Mouse (Mus musculus) heart, postnatal 4 days (tissue): ENCODE data around the gene Eif1. TPM values are rescaled to one million over a fixed set of nuclear protein-coding genes. Genes with fewer than 3 reads are reported as not detected.
"Not testable (repeated sequence)": the region's sequence is repeated elsewhere in the genome, so short reads cannot be mapped to it uniquely, and the experiment has no call there.

Experiments used
- DNase-seq: peaks from one replicate; pipeline ENCODE4 v3.0.0; 2021
- total RNA-seq, 2 experiments: library from RNA; stranded (reverse); gene quantifications; 2 replicates each; pipeline ENCODE4 v1.2.3; 2021

Eif1 gene
- 1,000 to 10,000 TPM; 1,236 to 1,276 TPM for total RNA-seq

GRCm38 (mm10) chr11:100319492-100320171, at the start of gene Eif1:
TSS of gene Eif1 (plus strand) at chr11:100319885.
- peak; percentile 100 for DNase-seq

GRCm38 (mm10) chr11:100271878-100272277, 47.8 kb upstream of the Eif1 start:
- no peak for DNase-seq

DNA sequence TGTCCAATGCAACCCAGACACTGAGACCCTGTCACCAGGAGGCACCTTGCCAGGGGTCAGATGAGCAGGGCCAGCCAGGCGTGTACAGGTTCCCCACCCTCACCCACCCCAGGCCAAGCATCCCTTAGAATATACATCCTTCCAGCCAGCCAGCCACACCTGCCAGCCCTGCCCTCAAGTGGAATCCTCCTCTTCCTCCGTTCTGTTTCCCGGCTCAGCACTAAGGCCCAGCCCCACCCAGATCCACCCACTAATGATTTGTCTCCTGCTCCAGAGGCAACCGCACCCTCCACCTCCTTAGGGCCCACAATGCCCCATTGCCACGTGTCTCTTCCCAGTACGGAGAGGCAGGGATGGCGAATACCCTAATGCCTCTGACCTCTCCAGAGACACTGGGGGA, 45.0 kb upstream of the Eif1 start:
- no peak for DNase-seq

DNA sequence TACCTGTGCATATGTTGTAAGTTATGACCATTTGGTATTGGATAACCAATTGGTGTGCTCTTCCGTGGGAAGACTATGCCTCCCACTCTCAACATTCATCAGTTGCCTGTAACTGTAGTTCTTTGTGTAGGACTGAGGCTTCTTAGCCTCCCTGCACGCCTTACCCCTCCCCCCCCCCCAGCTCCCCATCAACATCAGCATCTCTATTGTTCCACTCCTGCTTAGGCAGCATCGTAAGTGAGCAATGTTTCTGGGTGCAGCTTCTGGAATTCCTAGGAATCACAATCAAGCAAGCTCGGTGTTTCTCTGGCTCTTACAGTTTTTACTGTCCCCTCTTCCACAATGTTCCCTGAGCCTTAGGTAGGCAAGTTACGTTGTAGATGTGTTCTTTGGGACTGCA, 44.2 kb upstream of the Eif1 start:
- DNase-seq: no peak

DNA sequence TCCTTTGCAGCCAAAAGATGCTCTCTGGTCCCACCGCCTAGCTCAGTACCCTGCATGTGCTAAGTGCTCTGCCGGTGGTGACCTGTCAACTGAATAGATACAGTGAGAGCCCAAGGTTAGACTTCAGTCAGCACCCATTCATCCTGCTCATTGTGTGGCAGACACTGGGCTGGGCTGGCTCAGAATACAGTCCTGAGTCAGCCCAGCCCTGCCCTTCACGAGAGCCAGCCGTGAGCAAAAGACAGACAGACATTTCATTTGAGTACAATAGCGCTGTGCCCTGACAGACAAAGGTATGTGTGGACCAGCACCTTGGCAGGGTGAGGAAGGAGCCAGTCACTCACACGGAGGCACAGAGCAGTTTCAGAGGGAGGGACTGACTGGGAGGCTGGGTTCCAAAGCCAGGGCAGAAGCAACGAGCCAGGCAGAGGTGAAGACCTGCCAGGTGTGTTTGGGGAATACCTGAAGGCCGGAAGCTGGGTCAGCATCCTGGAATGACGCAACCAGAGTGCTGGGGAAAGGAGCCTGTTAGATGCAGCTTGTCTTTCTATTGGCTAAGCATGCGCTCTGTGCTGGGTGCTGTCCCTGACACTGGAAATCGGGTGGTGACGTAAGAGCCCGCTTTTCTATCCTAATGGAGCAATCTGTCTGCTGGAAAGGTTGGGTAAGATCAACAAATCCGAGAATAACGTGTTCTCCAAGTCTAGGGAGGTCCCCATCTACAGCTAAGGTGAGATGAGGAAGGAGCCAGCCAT, 41.8 kb upstream of the Eif1 start:
- DNase-seq: no peak

- no peak for DNase-seq
Measured at GRCm38 (mm10) chr11:100278759-100279158, 40.9 kb upstream of the Eif1 start.

DNA sequence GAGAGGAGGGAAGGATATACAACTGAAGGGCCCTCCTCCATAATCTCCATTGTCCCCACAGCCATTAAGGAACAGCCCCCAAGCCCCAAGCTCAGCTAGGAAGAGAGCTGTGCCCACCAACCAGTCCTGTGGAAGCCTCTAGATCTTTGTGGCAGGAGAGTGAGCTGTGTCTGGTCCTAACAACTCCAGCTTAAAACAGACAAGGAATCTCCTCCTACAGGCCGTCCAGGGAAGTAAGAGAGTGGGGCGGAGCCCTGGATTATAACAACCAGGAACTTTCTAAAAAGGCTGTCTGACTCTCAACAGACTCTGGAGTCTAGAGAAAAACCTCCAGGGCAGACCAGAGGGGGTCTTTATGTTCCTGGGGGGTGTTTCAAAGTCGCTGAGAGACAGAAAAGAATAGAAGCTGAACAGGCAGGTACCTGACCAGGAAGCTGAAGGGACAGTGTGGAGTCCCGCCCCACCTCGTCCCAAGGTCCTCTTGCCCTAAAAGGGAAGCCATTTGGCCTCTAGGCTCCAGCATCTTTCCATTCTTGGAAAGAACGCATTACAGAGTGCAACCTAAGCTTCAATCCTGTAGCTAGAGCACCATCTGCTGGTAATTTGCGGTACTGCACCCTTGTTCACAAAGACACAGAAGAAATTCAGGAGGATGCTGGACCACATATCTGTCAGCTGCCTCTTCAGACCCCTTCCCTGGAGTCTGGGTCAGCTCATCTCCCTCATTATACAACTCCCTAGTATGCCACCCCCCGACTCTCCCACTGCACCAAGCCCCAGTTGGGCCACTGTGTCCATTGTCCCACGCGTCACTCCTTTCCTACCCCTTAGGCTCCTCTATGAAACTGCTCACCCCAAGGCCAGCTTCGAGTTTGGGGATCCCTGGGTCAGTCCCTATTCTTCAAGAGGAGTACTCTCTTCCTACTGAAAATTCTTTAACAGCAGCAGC, 37.8 kb upstream of the Eif1 start:
- peak; percentile 91 for DNase-seq

DNA sequence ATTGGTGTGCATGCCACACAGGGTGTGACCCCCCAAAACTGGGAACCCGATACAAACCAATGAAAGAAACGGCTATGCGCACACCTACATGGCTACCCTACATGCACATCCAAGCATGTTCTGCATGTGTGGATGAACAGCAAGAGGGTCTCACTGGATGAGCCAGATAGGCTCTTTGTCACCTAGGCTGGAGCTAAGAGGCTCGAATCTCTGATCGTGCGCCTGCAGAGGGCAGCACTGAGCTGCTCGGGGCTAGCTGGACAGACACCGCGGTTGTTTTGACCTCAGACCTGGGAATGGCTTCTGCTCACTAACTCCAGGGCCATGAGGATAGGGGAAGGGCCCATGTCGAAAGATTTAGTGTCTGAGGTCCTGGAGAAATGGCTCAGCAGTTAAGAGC, 37.1 kb upstream of the Eif1 start:
- peak; percentile 88 for DNase-seq

DNA sequence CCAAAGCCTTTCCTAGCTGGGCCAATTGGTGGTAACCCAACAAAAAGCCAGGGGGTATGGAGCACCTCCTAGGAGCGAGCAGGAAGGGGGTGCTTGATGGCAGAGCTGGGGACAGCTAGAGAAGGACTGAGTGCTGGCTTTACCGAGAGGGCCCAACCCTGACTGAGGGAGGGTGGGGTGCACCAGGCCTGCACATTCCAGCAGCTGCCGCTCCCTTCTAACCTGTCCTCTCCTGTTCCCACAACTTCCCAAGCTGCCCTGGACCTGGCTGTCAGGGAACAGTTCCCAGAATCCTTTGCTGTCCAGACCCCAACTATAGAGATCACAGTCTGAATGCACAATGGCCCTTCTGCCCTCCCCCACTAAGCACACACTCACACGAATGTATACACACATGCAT, 34.7 kb upstream of the Eif1 start:
- DNase-seq: no peak

DNA sequence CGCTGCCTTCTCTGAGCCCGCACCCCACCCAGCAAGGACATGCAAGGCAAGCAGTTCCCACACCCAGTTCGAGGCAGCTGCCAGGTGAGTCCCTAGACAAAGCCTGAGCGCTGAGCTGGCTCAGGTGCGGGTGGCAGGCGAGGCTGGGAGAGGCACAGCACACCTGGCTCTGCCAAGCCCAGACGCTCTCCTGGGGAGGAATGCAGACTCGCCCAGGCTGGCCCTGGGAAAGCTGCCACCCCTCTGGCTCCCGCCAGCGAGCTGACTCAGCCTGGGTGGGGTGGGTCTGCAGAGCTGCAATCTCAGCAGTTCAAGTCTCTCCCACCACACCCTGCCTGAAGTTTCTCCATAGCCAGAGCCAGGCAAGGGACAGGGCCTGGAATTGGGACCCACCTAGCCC, 32.7 kb upstream of the Eif1 start:
- peak; percentile 36 for DNase-seq

DNA sequence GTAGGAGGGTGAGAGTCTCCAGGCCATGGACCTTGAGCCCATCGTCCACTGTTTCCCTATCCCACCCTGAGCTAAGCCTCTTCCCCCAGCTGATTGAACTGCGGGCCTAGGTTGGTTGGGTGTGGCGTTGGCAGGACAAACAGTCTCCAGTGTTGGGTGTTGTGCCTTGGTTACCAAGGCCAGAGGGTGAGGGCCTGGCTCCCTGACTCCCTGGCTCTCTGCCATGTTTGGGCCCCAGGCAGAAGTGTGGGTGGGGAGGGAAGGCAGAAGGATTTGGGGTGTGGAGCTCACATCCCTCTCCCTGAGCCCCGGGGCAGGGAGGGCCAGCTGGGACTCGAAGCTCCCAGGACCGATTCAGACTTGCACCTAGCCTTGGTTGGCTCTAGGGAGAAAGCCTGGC, 30.7 kb upstream of the Eif1 start:
- peak; percentile 38 for DNase-seq

DNA sequence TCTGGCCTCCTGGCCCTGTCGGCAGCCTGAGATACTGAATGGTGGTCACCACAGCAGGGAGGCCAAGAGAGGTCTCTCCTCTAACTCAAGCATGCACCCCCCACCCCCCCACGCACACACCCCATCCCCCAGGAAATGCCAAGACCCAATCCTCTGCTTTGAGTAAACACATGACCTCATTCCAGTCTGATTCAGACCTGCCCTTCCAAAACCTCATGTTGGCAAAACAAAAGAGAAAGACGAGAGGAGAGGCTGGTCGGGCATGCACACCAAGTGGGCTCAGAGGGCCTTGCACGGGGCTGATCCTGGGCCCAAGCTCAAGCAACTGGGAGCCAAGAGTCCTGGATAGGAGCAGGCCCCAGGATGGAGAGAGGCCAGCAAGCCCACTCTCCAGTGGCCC, 29.4 kb upstream of the Eif1 start:
- no peak for DNase-seq

DNA sequence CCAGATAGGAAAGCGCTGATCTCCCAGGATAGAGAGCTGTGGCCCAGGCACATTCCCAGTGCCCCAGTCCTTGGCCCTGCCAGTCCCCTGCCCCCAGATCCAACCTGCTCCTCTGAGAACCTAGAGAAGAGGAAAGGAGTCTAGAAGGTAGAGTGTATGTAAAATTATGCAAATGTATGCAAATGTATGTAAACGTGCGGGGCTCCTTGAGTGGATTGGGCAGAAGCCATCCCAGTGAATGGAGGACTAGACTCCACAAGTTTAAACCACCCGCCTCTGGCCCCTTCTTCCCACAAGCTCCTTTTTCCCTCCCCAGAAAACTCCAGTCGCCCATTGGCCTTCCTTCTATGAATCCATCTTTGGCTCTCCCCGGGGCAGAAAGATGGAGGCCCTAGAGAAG, 26.8 kb upstream of the Eif1 start:
- DNase-seq: no peak

DNA sequence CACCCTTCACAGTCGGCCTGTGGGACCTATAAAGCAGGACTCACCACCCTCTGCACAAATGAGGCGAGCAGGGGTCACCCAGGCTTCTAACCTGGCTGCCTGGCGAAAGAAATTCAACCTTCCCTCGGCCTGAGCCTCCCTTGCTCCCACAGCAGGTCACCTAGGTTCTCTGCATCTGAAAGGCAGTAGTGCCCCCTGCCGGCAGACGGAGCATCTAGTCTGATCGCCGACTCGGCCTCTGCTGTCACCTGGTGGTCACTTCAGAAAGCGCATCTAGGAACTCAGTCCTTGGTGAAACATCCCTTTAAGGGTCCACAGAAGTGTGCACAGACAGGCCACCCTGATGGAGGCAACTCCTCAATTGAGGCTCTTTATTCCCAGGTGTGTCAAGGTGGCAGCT, 24.4 kb upstream of the Eif1 start:
- DNase-seq: peak; percentile 90

GRCm38 (mm10) chr11:100297801-100298200, 21.9 kb upstream of the Eif1 start:
- peak; percentile 25 for DNase-seq

GRCm38 (mm10) chr11:100298274-100299036, 21.2 kb upstream of the Eif1 start:
- DNase-seq: peak; percentile 89

GRCm38 (mm10) chr11:100300293-100300692, 19.4 kb upstream of the Eif1 start:
- DNase-seq: peak; percentile 75

GRCm38 (mm10) chr11:100301292-100301691, 18.4 kb upstream of the Eif1 start:
- no peak for DNase-seq

DNA sequence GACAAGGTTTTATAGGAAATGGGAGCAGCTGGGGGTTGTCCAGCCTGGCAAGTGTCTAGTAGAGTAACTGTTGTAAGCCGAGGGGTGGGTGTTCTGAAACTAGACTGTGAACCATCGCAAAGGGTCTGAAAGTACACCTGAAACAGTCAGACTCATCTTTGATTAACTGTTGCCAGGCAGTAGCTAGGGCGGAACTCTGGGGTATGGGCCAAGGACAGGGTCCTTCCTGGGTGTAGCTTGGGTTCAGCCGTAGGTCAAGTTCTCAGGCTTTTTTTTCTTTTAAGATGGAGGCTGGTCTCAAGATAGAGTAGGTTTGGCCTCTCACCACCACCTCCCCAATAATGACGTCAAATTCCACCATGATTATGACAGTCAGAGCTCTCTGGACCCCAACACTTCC, 11.8 kb upstream of the Eif1 start:
- no peak for DNase-seq

DNA sequence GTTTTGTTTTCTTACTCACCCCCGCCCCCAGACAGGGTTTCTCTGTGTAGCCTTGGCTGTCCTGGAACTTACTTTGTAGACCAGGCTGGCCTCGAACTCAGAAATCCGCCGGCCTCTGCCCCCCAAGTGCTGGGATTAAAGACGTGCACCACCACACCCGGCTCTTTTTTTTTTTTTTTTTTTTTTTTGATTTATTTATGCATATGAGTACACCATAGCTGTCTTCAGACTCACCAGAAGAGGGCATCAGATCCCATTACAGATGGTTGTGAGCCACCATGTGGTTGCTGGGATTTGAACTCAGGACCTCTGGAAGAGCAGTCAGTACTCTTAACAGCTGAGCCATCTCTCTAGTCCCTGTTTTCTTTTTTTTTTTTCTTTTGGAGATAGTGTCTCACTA, 11.0 kb upstream of the Eif1 start:
- DNase-seq: not testable (repeated sequence)

- DNase-seq: no peak
Measured at GRCm38 (mm10) chr11:100311656-100312055, 8.0 kb upstream of the Eif1 start.

DNA sequence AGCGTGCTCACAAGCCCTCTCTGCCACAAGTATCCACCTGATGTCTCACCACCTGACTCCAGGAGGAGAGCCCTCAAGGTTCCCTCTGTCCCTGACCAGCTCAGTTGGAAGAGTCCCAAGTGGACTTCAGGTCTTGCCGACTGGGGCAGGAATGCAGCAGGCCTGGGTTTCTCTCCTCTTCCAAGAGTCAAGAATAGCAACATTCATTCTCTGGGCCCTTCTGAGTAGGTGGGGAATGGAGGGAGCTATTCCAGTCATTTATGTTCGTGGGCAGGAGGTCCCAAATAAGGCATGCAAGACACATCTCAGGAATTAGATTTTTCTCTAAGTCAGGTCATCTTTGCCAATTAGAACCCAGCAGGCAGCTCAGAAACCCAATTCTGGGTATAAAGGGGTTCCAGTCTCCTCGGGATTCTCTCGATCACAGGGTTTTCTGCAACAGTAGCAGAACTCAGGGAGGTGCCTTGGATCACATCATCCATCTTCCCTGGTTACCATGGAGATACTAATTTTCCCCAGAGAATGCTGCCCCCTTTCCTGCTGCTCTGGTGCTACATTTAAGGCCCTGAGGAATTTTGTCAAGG, 7.5 kb upstream of the Eif1 start:
- no peak for DNase-seq
